Mouse (Mus musculus) midbrain, embryonic 16.5 days (tissue): ENCODE results near the gene Hoxc5. TPM values are rescaled to one million over a fixed set of nuclear protein-coding genes. Genes with fewer than 3 reads are reported as not detected.

Experiments
- ATAC-seq: fragments of 200-750 bp; cut with Nextera tagmentation; 2 replicates; pipeline ENCODE4 v1.8.0; 2017; ENCODE audit warnings: moderate TSS enrichment
- H3K27ac ChIP-seq: fragments of 300-500 bp; sonication (generic); 2 replicates; pipeline ENCODE4 v1.5.1; 2014; ENCODE audit warnings: mild to moderate bottlenecking, low read length, mixed read lengths
- H3K27me3 ChIP-seq: fragments of 300-500 bp; sonication (generic); 2 replicates; pipeline ENCODE4 v1.6.1; 2014; ENCODE audit warnings: low read depth, low read length, mixed read lengths; ENCODE audit not compliant: control insufficient read depth, insufficient read depth
- H3K36me3 ChIP-seq: fragments of 300-500 bp; sonication (generic); 2 replicates; pipeline ENCODE4 v1.6.1; 2014; ENCODE audit warnings: mild to moderate bottlenecking, low read length, moderate library complexity, mixed read lengths; ENCODE audit not compliant: control insufficient read depth, insufficient read depth
- H3K4me1 ChIP-seq: fragments of 300-500 bp; sonication (generic); 2 replicates; pipeline ENCODE4 v1.6.1; 2014; ENCODE audit warnings: mild to moderate bottlenecking, low read length, mixed read lengths; ENCODE audit not compliant: control insufficient read depth, insufficient read depth
- H3K4me2 ChIP-seq: fragments of 300-500 bp; sonication (generic); 2 replicates; pipeline ENCODE4 v1.6.1; 2014; ENCODE audit warnings: mild to moderate bottlenecking, low read length, mixed read lengths
- H3K4me3 ChIP-seq: fragments of 300-500 bp; sonication (generic); 2 replicates; pipeline ENCODE4 v1.5.1; 2014; ENCODE audit warnings: low read depth, mild to moderate bottlenecking, low read length, moderate library complexity, mixed read lengths
- H3K9ac ChIP-seq: fragments of 300-500 bp; sonication (generic); 2 replicates; pipeline ENCODE4 v1.6.1; 2014; ENCODE audit warnings: low read depth, low read length, mixed read lengths
- H3K9me3 ChIP-seq: fragments of 300-500 bp; sonication (generic); replicated peaks from 2 replicates; pipeline ENCODE4 v1.6.1; 2014; ENCODE audit warnings: mild to moderate bottlenecking, low read length, mixed read lengths; ENCODE audit not compliant: control insufficient read depth, poor library complexity, severe bottlenecking
- WGBS: fragments of 180-500 bp; shearing (Covaris S2); extraction: QIAGEN DNeasy Blood & Tissue Kit; methylation state at CpG from one replicate; pipeline ENCODE4 v1.1.7; 2014; 5-methylcytosine and 5-hydroxymethylcytosine counted together
- polyA plus RNA-seq: library from polyadenylated mRNA; unstranded; fragments of >200 nt; fragmentation: Nextera tagmentation; extraction: Ambion mirVana; gene quantifications from 2 replicates; pipeline ENCODE4 v1.2.1, GENCODE M21; 2015

Gene Hoxc5
- polyA plus RNA-seq, 1 experiment from 2014 or later, result not detected

DNA sequence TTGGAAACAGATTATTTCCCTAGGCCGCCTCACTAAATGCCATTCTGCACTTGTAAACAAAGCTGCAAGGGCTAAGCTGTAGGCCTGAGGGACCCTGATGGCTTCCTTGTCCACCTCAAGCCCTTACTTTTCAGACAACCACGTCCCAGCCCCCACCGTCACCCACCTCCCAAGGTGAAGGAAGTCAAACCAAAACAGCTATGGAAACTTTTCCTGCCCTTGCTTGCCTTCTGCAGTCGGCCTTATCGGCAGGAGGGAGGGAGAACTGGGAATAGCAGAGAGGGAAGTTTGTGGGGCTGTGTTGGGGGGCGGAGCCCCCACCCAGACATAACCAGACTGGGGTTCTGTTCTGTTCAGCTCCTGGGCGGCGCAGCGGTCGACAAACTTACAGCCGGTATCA, 25.0 kb downstream of the Hoxc5 start:
- no peak for ATAC-seq
- no peak overlapping the region for H3K9ac ChIP-seq
- H3K27me3 ChIP-seq, result peaks cover 87% of the 10 kb centered on the region
- H3K4me3 ChIP-seq, result no peak overlapping the region
- no peak overlapping the region for H3K4me2 ChIP-seq
- no peaks in the 10 kb centered on the region for H3K36me3 ChIP-seq
- H3K4me1 ChIP-seq, result no peaks in the 10 kb centered on the region; the same call in 1 of the 2 replicates
- WGBS, result under 1% methylated on average over 11 of the region's 11 CpGs
- no peaks in the 10 kb centered on the region for H3K9me3 ChIP-seq
- no peak overlapping the region for H3K27ac ChIP-seq

DNA sequence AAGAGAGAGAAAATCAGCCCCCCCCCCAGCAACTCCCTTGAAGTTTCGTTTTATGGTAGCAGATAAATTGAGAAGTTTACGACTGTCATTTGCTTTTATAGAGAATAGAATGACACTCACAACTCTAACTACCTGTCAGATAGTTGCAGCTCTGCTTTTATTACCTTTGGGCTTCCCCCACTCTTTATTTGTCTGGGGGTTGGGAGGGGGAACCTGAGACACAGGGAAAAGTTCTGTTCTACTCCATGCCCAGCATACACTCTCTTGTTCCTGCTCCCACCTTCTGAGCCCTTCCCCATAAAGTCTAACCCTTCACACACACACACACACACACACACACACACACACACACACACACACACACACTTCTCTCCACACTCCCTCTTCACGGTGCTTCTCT, 25.6 kb downstream of the Hoxc5 start:
- Histone ChIP-seq H3K36me3 (no peaks in the 10 kb centered on the region), H3K9ac (no peak overlapping the region), H3K27ac (no peak overlapping the region), H3K9me3 (no peaks in the 10 kb centered on the region), H3K4me3 (no peak overlapping the region), H3K4me2 (no peak overlapping the region), H3K27me3 (peaks cover 85% of the 10 kb centered on the region), H3K4me1 (no peaks in the 10 kb centered on the region; the same call in 1 of the 2 replicates)
- ATAC-seq, result no peak
- WGBS, result 3% methylated on average over 3 of the region's 3 CpGs

DNA sequence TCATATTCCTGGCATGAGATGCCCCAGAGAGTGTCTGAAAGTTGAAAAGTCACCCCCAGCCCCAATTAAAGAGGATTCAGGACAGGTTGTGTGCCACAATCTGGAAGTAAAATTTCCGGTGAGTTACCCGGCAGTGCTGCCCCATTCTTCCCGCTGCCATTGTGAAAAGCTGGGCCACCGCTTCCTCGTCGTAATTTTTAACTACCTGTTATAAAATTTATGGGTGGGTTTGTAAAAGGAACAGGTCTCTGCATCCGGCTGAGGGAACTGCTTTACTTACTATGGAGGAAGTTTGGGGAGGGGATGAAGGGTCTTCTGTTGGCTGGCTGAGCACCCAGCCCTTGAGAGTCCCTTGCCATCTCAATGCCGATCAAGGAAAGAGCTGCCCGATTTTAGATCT, 29.3 kb downstream of the Hoxc5 start:
- Histone ChIP-seq H3K4me3 (no peak overlapping the region), H3K4me2 (no peak overlapping the region), H3K4me1 (peaks cover 4% of the 10 kb centered on the region; the same call in 1 of the 2 replicates), H3K9ac (no peak overlapping the region), H3K9me3 (no peaks in the 10 kb centered on the region), H3K36me3 (no peaks in the 10 kb centered on the region), H3K27ac (no peak overlapping the region), H3K27me3 (peaks cover 84% of the 10 kb centered on the region)
- WGBS, result 2% methylated on average over 9 of the region's 9 CpGs
- ATAC-seq, result no peak

DNA sequence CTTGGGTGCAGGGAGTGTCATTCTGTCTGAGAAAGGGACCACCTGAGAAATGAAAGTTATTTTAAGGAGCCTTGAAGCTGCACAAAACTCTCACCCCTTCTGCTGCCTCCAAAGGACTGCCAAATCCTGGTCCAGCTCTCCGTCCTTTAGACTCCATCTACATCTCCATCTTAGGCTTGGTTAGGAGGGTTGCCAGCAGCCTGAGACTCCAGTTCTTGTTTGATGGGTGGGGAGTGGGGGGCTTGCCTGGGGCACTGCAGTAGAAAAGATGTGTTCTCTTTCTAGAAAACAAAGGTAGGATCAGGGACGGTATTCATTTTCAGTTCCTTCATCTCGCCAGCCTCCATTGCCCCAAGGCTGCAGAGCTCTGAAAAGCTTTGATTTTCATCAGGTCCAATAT, 30.2 kb downstream of the Hoxc5 start:
- Histone ChIP-seq H3K27me3 (peaks cover 85% of the 10 kb centered on the region), H3K4me3 (no peak overlapping the region), H3K4me2 (no peak overlapping the region), H3K27ac (no peak overlapping the region), H3K9ac (no peak overlapping the region), H3K9me3 (no peaks in the 10 kb centered on the region), H3K36me3 (no peaks in the 10 kb centered on the region), H3K4me1 (peaks cover 4% of the 10 kb centered on the region; the same call in 1 of the 2 replicates)
- no peak for ATAC-seq
- 2% methylated on average over 3 of the region's 3 CpGs for WGBS

DNA sequence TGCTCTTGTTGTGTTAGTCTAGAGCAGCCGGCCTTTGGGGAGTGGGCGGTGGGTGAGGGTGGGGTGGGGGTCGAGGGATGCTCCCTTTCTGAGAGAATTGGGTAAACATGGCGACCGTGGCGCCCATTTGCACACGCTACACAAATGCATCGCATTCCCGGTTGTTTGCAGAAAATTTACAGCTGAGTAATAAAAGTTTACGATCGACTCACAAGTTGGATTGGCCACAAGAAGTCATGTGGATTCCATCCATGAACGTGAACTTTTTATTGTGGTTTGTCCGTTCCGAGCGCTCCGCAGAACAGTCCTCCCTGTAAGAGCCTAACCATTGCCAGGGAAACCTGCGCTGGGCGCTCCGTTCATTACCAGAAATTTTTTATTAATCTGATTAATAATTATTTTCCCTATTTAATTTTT, 30.7 kb downstream of the Hoxc5 start, which contains the start of gene Hoxc6:
Hoxc6 (plus strand) TSS at position 319 of the 417 bp plus-strand sequence.
- 1% methylated on average over 19 of the region's 19 CpGs for WGBS
- Histone ChIP-seq H3K4me1 (peaks cover 4% of the 10 kb centered on the region; the same call in 1 of the 2 replicates), H3K27me3 (peaks cover 85% of the 10 kb centered on the region), H3K4me3 (peak within 1 kb of the TSS; percentile 31), H3K4me2 (peak within 1 kb of the TSS; percentile 55), H3K9me3 (no peaks in the 10 kb centered on the region), H3K27ac (no peak within 1 kb of the TSS), H3K9ac (no peak within 1 kb of the TSS), H3K36me3 (no peaks in the 10 kb centered on the region)
- no peak for ATAC-seq

DNA sequence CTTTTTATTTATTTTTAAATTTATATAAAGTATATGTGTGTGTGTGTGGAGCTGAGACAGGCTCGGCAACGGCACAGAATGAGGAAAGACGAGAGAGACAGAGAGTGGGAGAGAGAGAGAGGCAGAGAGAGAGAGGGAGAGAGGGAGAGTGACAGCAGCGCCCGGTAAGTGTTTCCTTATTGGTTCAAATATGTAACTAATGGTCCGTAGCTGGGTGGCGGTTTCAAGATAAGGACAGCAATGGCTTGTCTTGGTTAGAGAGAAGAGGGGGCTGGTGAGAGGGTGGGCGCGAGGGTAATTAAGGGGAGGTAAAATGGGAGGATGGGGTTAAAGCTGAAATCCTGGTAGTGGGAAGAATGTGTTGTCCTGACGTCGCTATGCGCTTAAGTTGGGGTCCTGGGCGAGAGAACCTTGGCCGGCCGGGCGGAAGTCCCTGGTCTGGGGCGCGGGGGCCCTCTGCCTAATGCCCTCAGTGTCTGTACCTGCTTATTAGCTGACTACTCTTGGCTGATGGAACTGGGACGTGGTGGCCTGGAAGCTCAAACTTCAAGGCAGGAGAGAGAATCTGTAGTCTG, 31.5 kb downstream of the Hoxc5 start:
- H3K36me3 ChIP-seq, result no peaks in the 10 kb centered on the region
- peaks cover 86% of the 10 kb centered on the region for H3K27me3 ChIP-seq
- H3K4me3 ChIP-seq, result peak overlapping the region; percentile 31
- no peak overlapping the region for H3K27ac ChIP-seq
- WGBS, result 0% methylated on average over 19 of the region's 19 CpGs
- H3K9ac ChIP-seq, result no peak overlapping the region
- peaks cover 4% of the 10 kb centered on the region; the same call in 1 of the 2 replicates for H3K4me1 ChIP-seq
- peak overlapping the region; percentile 55; the same call in 1 of the 2 replicates for H3K4me2 ChIP-seq
- ATAC-seq, result no peak
- H3K9me3 ChIP-seq, result no peaks in the 10 kb centered on the region

DNA sequence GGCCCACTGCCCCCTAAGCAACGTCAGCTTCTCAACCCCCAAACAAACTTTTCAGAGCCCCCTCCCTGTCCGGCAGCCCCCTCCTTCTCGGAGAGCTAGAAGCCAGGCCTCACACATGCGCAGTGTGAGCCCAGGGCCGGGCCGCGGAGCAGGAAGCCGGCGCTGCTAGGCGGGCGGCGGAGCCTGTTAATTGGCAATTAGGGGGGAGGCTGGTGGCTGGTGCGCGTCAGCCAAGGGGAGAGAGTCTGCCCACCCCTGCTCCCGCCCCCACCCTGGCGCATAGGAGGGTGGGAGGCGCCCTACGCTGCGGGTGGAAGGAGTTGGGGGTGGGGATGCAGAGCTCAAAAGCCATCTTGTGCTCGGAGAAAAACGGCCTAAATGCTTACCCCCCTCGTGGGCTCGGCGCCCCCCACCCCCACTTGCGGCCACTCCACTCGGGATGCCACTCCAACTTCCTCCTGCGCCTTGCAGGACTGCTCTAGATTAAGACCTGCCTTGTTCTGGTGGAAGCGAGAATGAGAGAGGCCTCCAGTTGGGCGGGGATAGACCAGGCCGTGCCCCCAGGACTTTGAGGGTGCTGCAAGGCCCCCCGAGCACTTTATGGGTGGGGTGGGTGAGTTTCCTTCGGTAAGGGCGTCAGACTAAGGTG, 32.1 kb downstream of the Hoxc5 start:
- Histone ChIP-seq H3K4me2 (peak overlapping the region; percentile 55), H3K9ac (no peak overlapping the region), H3K4me1 (peaks cover 4% of the 10 kb centered on the region; the same call in 1 of the 2 replicates), H3K36me3 (no peaks in the 10 kb centered on the region), H3K4me3 (peak overlapping the region; percentile 31), H3K27ac (no peak overlapping the region), H3K9me3 (no peaks in the 10 kb centered on the region), H3K27me3 (peaks cover 91% of the 10 kb centered on the region)
- ATAC-seq, result no peak
- whole genome bisulfite sequencing, result under 1% methylated on average over 33 of the region's 33 CpGs

DNA sequence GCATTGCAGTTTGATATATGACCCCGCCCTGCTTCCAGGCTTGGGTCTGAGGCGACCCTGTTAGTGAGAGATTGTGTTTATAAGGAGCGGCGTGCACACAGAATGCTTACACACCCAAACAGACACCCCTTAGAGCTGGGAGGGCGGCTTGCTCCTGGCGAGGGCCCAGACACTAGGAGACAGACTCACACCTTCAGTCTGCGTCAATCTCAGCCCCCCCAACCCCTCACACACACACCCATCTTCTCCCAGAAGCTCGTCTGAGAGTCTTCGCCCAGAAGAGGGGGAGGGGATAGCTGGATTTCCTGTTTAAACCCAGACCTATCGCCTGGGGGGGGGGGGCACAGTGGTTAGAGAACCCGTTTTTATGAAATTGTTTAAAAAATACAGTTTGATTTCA, 32.7 kb downstream of the Hoxc5 start:
- Histone ChIP-seq H3K27me3 (peaks cover 92% of the 10 kb centered on the region), H3K27ac (no peak overlapping the region), H3K9ac (no peak overlapping the region), H3K4me1 (peaks cover 4% of the 10 kb centered on the region; the same call in 1 of the 2 replicates), H3K4me2 (no peak overlapping the region), H3K36me3 (no peaks in the 10 kb centered on the region), H3K4me3 (no peak overlapping the region), H3K9me3 (no peaks in the 10 kb centered on the region)
- 3% methylated on average over 11 of the region's 11 CpGs for WGBS
- ATAC-seq, result no peak

DNA sequence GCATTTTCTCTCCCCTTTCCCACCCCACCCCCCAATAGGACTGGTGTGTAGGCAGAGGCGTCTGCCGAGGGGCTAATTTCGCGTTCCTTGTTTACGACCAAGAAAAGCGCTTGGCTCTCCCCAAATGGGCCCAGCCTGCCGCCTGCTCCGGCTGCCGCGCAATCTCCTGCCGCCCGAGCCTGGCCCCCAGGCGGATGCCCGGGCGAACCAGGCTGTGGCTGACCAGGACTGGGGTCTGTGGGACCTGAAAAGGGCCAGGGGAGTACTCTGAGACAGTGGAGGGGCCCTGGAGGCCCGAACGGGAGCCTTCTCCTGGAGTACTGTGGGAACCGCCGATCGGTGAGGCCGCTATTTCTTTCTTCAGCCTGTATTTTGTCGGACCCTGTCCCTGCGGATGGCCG, 33.3 kb downstream of the Hoxc5 start:
- WGBS, result 3% methylated on average over 24 of the region's 24 CpGs
- no peak overlapping the region for H3K27ac ChIP-seq
- H3K9ac ChIP-seq, result no peak overlapping the region
- peaks cover 90% of the 10 kb centered on the region for H3K27me3 ChIP-seq
- peaks cover 4% of the 10 kb centered on the region; the same call in 1 of the 2 replicates for H3K4me1 ChIP-seq
- no peak overlapping the region for H3K4me2 ChIP-seq
- no peak overlapping the region for H3K4me3 ChIP-seq
- no peaks in the 10 kb centered on the region for H3K36me3 ChIP-seq
- no peak for ATAC-seq
- no peaks in the 10 kb centered on the region for H3K9me3 ChIP-seq
